Mouse (Mus musculus): Measurements from ENCODE around the gene Lad1. TPM values are rescaled to one million over a fixed set of nuclear protein-coding genes. Genes with fewer than 3 reads are reported as not detected.

The Lad1 gene
- total and polyA plus RNA-seq, 2 experiments from 2014 or later: 0.40 to 0.81 TPM

- DNase-seq: no peak
- H3K36me3 ChIP-seq (ENCODE audit: insufficient read depth): no peaks in the 10 kb centered on the region
These were observed 18.0 kb upstream of the Lad1 start for GRCm38 (mm10) chr1:135800192-135800950.

GRCm38 (mm10) chr1:135807546-135807945, 10.9 kb upstream of the Lad1 start:
- no peaks in the 10 kb centered on the region for H3K36me3 ChIP-seq (ENCODE audit: insufficient read depth)
- no peaks in the 10 kb centered on the region for H3K27me3 ChIP-seq (ENCODE audit: insufficient read depth, low read length)
- no peak overlapping the region for H3K27ac ChIP-seq (ENCODE audit: low read depth, low read length)
- ATAC-seq (no peak), DNase-seq (no peak)
- no peaks in the 10 kb centered on the region for H3K4me1 ChIP-seq (ENCODE audit: insufficient read depth)
- no peak for TF ChIP-seq CTCF (IDR thresholded peaks at IDR 0.05; ENCODE audit: low read depth)
- no peak overlapping the region for H3K4me3 ChIP-seq (ENCODE audit: low read depth, low read length)
- no peaks in the 10 kb centered on the region for H3K9me3 ChIP-seq (ENCODE audit: low read length)
- WGBS: 60% methylated on average over 10 of the region's 10 CpGs
- H3K4me2 ChIP-seq (ENCODE audit: low read depth): no peak overlapping the region
- no peak overlapping the region for H3K9ac ChIP-seq

More at GRCm38 (mm10) chr1:135800192-135800950, 18.0 kb upstream of the Lad1 start:
- no peak overlapping the region for H3K9ac ChIP-seq
- 48% methylated on average over 8 of the region's 8 CpGs for WGBS
- H3K9me3 ChIP-seq (ENCODE audit: low read length): no peaks in the 10 kb centered on the region
- no peak overlapping the region for H3K4me2 ChIP-seq (ENCODE audit: low read depth)
- no peaks in the 10 kb centered on the region for H3K27me3 ChIP-seq (ENCODE audit: insufficient read depth, low read length)
- no peaks in the 10 kb centered on the region for H3K4me1 ChIP-seq (ENCODE audit: insufficient read depth)
- no peak overlapping the region for H3K4me3 ChIP-seq (ENCODE audit: low read depth, low read length)
- no peak for ATAC-seq
- no peak for TF ChIP-seq CTCF (IDR thresholded peaks at IDR 0.05; ENCODE audit: low read depth)
- no peak overlapping the region for H3K27ac ChIP-seq (ENCODE audit: low read depth, low read length)

- no peak for TF ChIP-seq CTCF (IDR thresholded peaks at IDR 0.05; ENCODE audit: low read depth)
- no peak overlapping the region for H3K4me2 ChIP-seq (ENCODE audit: low read depth)
- H3K27me3 ChIP-seq (ENCODE audit: insufficient read depth, low read length): no peaks in the 10 kb centered on the region
- H3K27ac ChIP-seq (ENCODE audit: low read depth, low read length): no peak overlapping the region
- H3K4me3 ChIP-seq (ENCODE audit: low read depth, low read length): no peak overlapping the region
- ATAC-seq (no peak), DNase-seq (no peak)
- H3K9me3 ChIP-seq (ENCODE audit: low read length): no peaks in the 10 kb centered on the region
- no peaks in the 10 kb centered on the region for H3K36me3 ChIP-seq (ENCODE audit: insufficient read depth)
- H3K4me1 ChIP-seq (ENCODE audit: insufficient read depth): no peaks in the 10 kb centered on the region
- WGBS: 93% methylated on average over 2 of the region's 2 CpGs
- no peak overlapping the region for H3K9ac ChIP-seq
These were observed 8.2 kb upstream of the Lad1 start for GRCm38 (mm10) chr1:135810180-135810579.

- Histone ChIP-seq H3K27me3 (ENCODE audit: insufficient read depth, low read length) (0 out of 2 replicates have a peak, but pooled peaks cover 1% of the 10 kb centered on the region), H3K4me1 (ENCODE audit: insufficient read depth) (no peaks in the 10 kb centered on the region), H3K36me3 (ENCODE audit: insufficient read depth) (no peaks in the 10 kb centered on the region), H3K4me3 (ENCODE audit: low read depth, low read length) (no peak overlapping the region), H3K27ac (ENCODE audit: low read depth, low read length) (no peak overlapping the region), H3K9me3 (ENCODE audit: low read length) (no peaks in the 10 kb centered on the region), H3K9ac (no peak overlapping the region), H3K4me2 (ENCODE audit: low read depth) (no peak overlapping the region)
- WGBS: 39% methylated on average over 7 of the region's 7 CpGs
- ATAC-seq (peak; percentile 54; the same call in 1 of the 2 replicates), DNase-seq (peak; percentile 75)
- peak; percentile 95 for TF ChIP-seq CTCF (IDR thresholded peaks at IDR 0.05; ENCODE audit: low read depth)
These were observed 7.3 kb upstream of the Lad1 start for GRCm38 (mm10) chr1:135811016-135811646.

- no peak for ATAC-seq
- no peak overlapping the region for H3K27ac ChIP-seq (ENCODE audit: low read depth, low read length)
- TF ChIP-seq CTCF (IDR thresholded peaks at IDR 0.05; ENCODE audit: low read depth): no peak
- no peak overlapping the region for H3K9ac ChIP-seq
- no peaks in the 10 kb centered on the region for H3K9me3 ChIP-seq (ENCODE audit: low read length)
- no peak for DNase-seq
- no peaks in the 10 kb centered on the region for H3K4me1 ChIP-seq (ENCODE audit: insufficient read depth)
- no peak overlapping the region for H3K4me3 ChIP-seq (ENCODE audit: low read depth, low read length)
- 74% methylated on average over 3 of the region's 3 CpGs for WGBS
- H3K27me3 ChIP-seq (ENCODE audit: insufficient read depth, low read length): 0 out of 2 replicates have a peak, but pooled peaks cover 3% of the 10 kb centered on the region
- no peaks in the 10 kb centered on the region for H3K36me3 ChIP-seq (ENCODE audit: insufficient read depth)
- H3K4me2 ChIP-seq (ENCODE audit: low read depth): no peak overlapping the region
These were observed 6.2 kb upstream of the Lad1 start for GRCm38 (mm10) chr1:135812205-135812604.

- Histone ChIP-seq H3K27ac (ENCODE audit: low read depth, low read length) (no peak overlapping the region), H3K27me3 (ENCODE audit: insufficient read depth, low read length) (peaks cover 7% of the 10 kb centered on the region; the same call in 1 of the 2 replicates), H3K36me3 (ENCODE audit: insufficient read depth) (no peaks in the 10 kb centered on the region), H3K4me3 (ENCODE audit: low read depth, low read length) (no peak overlapping the region), H3K4me1 (ENCODE audit: insufficient read depth) (no peaks in the 10 kb centered on the region), H3K9me3 (ENCODE audit: low read length) (no peaks in the 10 kb centered on the region), H3K4me2 (ENCODE audit: low read depth) (no peak overlapping the region), H3K9ac (no peak overlapping the region)
- WGBS: 14% methylated on average over 2 of the region's 2 CpGs
- DNase-seq (no peak), ATAC-seq (no peak)
- no peak for TF ChIP-seq CTCF (IDR thresholded peaks at IDR 0.05; ENCODE audit: low read depth)
These were observed 5.8 kb upstream of the Lad1 start for GRCm38 (mm10) chr1:135812618-135813017.

GRCm38 (mm10) chr1:135813071-135813470, 5.3 kb upstream of the Lad1 start:
- TF ChIP-seq CTCF (IDR thresholded peaks at IDR 0.05; ENCODE audit: low read depth): no peak
- no peak overlapping the region for H3K9ac ChIP-seq
- 40% methylated on average over 4 of the region's 4 CpGs for WGBS

More at GRCm38 (mm10) chr1:135813071-135813470, 5.3 kb upstream of the Lad1 start:
- H3K4me2 ChIP-seq (ENCODE audit: low read depth): no peak overlapping the region
- H3K4me1 ChIP-seq (ENCODE audit: insufficient read depth): no peaks in the 10 kb centered on the region
- no peaks in the 10 kb centered on the region for H3K36me3 ChIP-seq (ENCODE audit: insufficient read depth)
- H3K27ac ChIP-seq (ENCODE audit: low read depth, low read length): no peak overlapping the region
- H3K27me3 ChIP-seq (ENCODE audit: insufficient read depth, low read length): peaks cover 12% of the 10 kb centered on the region; the same call in 1 of the 2 replicates
- no peaks in the 10 kb centered on the region for H3K9me3 ChIP-seq (ENCODE audit: low read length)
- DNase-seq: no peak
- no peak for ATAC-seq
- H3K4me3 ChIP-seq (ENCODE audit: low read depth, low read length): no peak overlapping the region

All from forebrain, postnatal 0 days (tissue).